In genomic region chr14:55089199-55089947, GRCm38 (mm10) we compare ENCODE assay signal across 1 mouse cellular context.
TF ChIP-seq lines count a peak whose summit lies in the region.

No protein-coding gene starts in this region.

TF ChIP-seq in CH12.LX, 34 proteins besides CTCF, POLR2A, EP300 and RAD21 (continued from another document):
- peak; percentile 30 for TF ChIP-seq USF1 (IDR thresholded peaks at IDR 0.05; ENCODE audit: low read depth, low read length)
- no peak for TF ChIP-seq POLR2AphosphoS2 (IDR thresholded peaks at IDR 0.05; ENCODE audit: low read depth, low read length)
- TF ChIP-seq MAFK (IDR thresholded peaks at IDR 0.05; ENCODE audit: insufficient replicate concordance, low read length): no peak
- TF ChIP-seq ZKSCAN1 (IDR thresholded peaks at IDR 0.05; ENCODE audit: borderline replicate concordance, low read depth, low read length): no peak
- TF ChIP-seq USF2 (conservative IDR thresholded peaks at IDR 0.05; ENCODE audit: low read depth, low read length): no peak
- TF ChIP-seq ZMIZ1 (IDR thresholded peaks at IDR 0.05; ENCODE audit: low read depth, low read length): no peak
- TF ChIP-seq UBTF (IDR thresholded peaks at IDR 0.05; ENCODE audit: low read depth, low read length): no peak
- no peak for TF ChIP-seq RCOR1 (conservative IDR thresholded peaks at IDR 0.05; ENCODE audit: low read depth, low read length)
- TF ChIP-seq MAX (IDR thresholded peaks at IDR 0.05; ENCODE audit: low read length): no peak
- no peak for TF ChIP-seq KAT2A (IDR thresholded peaks at IDR 0.05; ENCODE audit: insufficient replicate concordance, low read length)
- no peak for TF ChIP-seq CHD1 (IDR thresholded peaks at IDR 0.05; ENCODE audit: low read depth, low read length)
- TF ChIP-seq MAZ (IDR thresholded peaks at IDR 0.05; ENCODE audit: low read depth, low read length): no peak
- TF ChIP-seq ELF1 (IDR thresholded peaks at IDR 0.05; ENCODE audit: low read depth, low read length): no peak
- no peak for TF ChIP-seq MYC (IDR thresholded peaks at IDR 0.05; ENCODE audit: low read depth, low read length)
- peak; percentile 77 for TF ChIP-seq IRF4 (IDR thresholded peaks at IDR 0.05; ENCODE audit: low read depth, low read length)
- no peak for TF ChIP-seq E2F4 (IDR thresholded peaks at IDR 0.05; ENCODE audit: insufficient replicate concordance, low read depth, low read length)
- TF ChIP-seq TCF12 (IDR thresholded peaks at IDR 0.05; ENCODE audit: low read depth, low read length): no peak
- peak; percentile 76 for TF ChIP-seq MEF2A (IDR thresholded peaks at IDR 0.05; ENCODE audit: borderline replicate concordance, low read depth, low read length)
- no peak for TF ChIP-seq ZNF384 (IDR thresholded peaks at IDR 0.05; ENCODE audit: low read depth, low read length)
- TF ChIP-seq GABPA (IDR thresholded peaks at IDR 0.05; ENCODE audit: insufficient replicate concordance, low read depth, low read length): no peak
- TF ChIP-seq TBP (conservative IDR thresholded peaks at IDR 0.05; ENCODE audit: low read depth, low read length): no peak
- TF ChIP-seq NELFE (IDR thresholded peaks at IDR 0.05; ENCODE audit: low read depth, low read length): no peak
- no peak for TF ChIP-seq NRF1 (IDR thresholded peaks at IDR 0.05; ENCODE audit: low read depth, low read length)
- TF ChIP-seq PAX5 (IDR thresholded peaks at IDR 0.05; ENCODE audit: low read length): no peak
- TF ChIP-seq HCFC1 (IDR thresholded peaks at IDR 0.05; ENCODE audit: low read depth, low read length): no peak
TF ChIP-seq in CH12.LX: peak in this region for 6.
